Mouse (Mus musculus): ENCODE measurements around the gene Olfr1329.
"Not testable (repeated sequence)": the region's sequence is repeated elsewhere in the genome, so short reads cannot be mapped to it uniquely, and the experiment has no call there.

Gene Olfr1329

GRCm38 (mm10) chr4:118917365-118917764, at the start of gene Olfr1329:
Gene Olfr1329 (minus strand): TSS chr4:118917465.
- DNase-seq: not testable (repeated sequence)

GRCm38 (mm10) chr4:118961141-118961628, 43.9 kb upstream of the Olfr1329 start, which contains the start of gene Lao1:
Gene Lao1 (plus strand): TSS chr4:118961578.
- no peak for DNase-seq

GRCm38 (mm10) chr4:118958812-118959211, 41.5 kb upstream of the Olfr1329 start:
- DNase-seq: no peak

GRCm38 (mm10) chr4:118938512-118938911, 21.2 kb upstream of the Olfr1329 start, which contains the start of gene Olfr1328:
Gene Olfr1328 (minus strand): TSS chr4:118938612.
- DNase-seq: no peak

- DNase-seq: not testable (repeated sequence)
Measured at GRCm38 (mm10) chr4:118931326-118931725, 14.1 kb upstream of the Olfr1329 start.

- DNase-seq: no peak
Measured at GRCm38 (mm10) chr4:118901981-118902380, 15.3 kb downstream of the Olfr1329 start.

- DNase-seq: no peak
Measured at GRCm38 (mm10) chr4:118888297-118888696, 29.0 kb downstream of the Olfr1329 start, which contains the start of gene Olfr1330. Gene Olfr1330 (plus strand): TSS chr4:118888597.

- DNase-seq: no peak
Measured at GRCm38 (mm10) chr4:118867566-118867965, 49.7 kb downstream of the Olfr1329 start.
